Mouse (Mus musculus) MEL (cell line): ENCODE results near the gene Per1. TPM values are rescaled to one million over a fixed set of nuclear protein-coding genes. Genes with fewer than 3 reads are reported as not detected.

Source experiments
- DNase-seq: peaks from one replicate; pipeline ENCODE4 v3.0.0; 2011; ENCODE audit warnings: low read depth, low spot score
- H3K27ac ChIP-seq: 2 replicates; pipeline ENCODE4 v1.5.1; 2012; ENCODE audit warnings: low read depth, mild to moderate bottlenecking, control low read depth, low read length, moderate library complexity; ENCODE audit not compliant: control insufficient read depth
- H3K27me3 ChIP-seq, 2 experiments: fragments of 150-350 bp in 1 of 2; sonication (generic) in 1 of 2; 2 replicates each; pipeline ENCODE4 v1.6.1; 2012; ENCODE audit warnings: low read length in 2 of 2, mild to moderate bottlenecking in 2 of 2, improper control_type of control experiment in 1 of 2, moderate library complexity in 1 of 2; ENCODE audit not compliant: insufficient read depth in 2 of 2, control insufficient read depth in 1 of 2
- H3K36me3 ChIP-seq, 2 experiments: 2 replicates each; pipeline ENCODE4 v1.6.1; 2012 to 2014; ENCODE audit warnings: low read length in 2 of 2, improper control_type of control experiment in 1 of 2, inconsistent platforms in 1 of 2, mild to moderate bottlenecking in 1 of 2; ENCODE audit not compliant: insufficient read depth in 2 of 2, control insufficient read depth in 1 of 2
- H3K4me1 ChIP-seq, 2 experiments: fragments of 150-350 bp in 1 of 2; sonication (generic) in 1 of 2; 2 replicates each; pipeline ENCODE4 v1.6.1; 2012; ENCODE audit warnings: low read length in 2 of 2, improper control_type of control experiment in 1 of 2, mild to moderate bottlenecking in 1 of 2; ENCODE audit not compliant: insufficient read depth in 2 of 2, control insufficient read depth in 1 of 2
- H3K4me3 ChIP-seq, 2 experiments: fragments of 150-350 bp in 1 of 2; sonication (generic) in 1 of 2; 2 replicates each; pipeline ENCODE4 v1.5.1; 2012; ENCODE audit warnings: low read depth in 2 of 2, low read length in 2 of 2, mild to moderate bottlenecking in 2 of 2, moderate library complexity in 2 of 2, control low read depth in 1 of 2, improper control_type of control experiment in 1 of 2; ENCODE audit not compliant: control insufficient read depth in 1 of 2, insufficient read depth in 1 of 2
- H3K79me2 ChIP-seq: 2 replicates; pipeline ENCODE4 v1.6.1; 2012; ENCODE audit warnings: mild to moderate bottlenecking, low read length, moderate library complexity; ENCODE audit not compliant: control insufficient read depth, poor library complexity, insufficient read depth
- H3K9ac ChIP-seq: 2 replicates; pipeline ENCODE4 v1.6.1; 2012; ENCODE audit warnings: low read depth, mild to moderate bottlenecking, control low read depth, low read length, moderate library complexity; ENCODE audit not compliant: control insufficient read depth, poor library complexity, severe bottlenecking
- H3K9me3 ChIP-seq: fragments of 150-350 bp; sonication (generic); replicated peaks from 2 replicates; pipeline ENCODE4 v1.6.1; 2012; ENCODE audit warnings: mild to moderate bottlenecking, low read length, improper control_type of control experiment, moderate library complexity; ENCODE audit not compliant: insufficient read depth
- BHLHE40 ChIP-seq: IDR thresholded peaks from 2 replicates; pipeline ENCODE4 v1.6.1; 2012; ENCODE audit warnings: low read depth, mild to moderate bottlenecking, inconsistent platforms, low read length, improper control_type of control experiment, borderline replicate concordance
- CTCF ChIP-seq, 3 experiments: IDR thresholded peaks in 2 of 3; conservative IDR thresholded peaks in 1 of 3; 2 replicates each; pipeline ENCODE4 v1.5.1; 2011 to 2012; ENCODE audit warnings: low read length in 3 of 3, low read depth in 2 of 3, mild to moderate bottlenecking in 2 of 3, improper control_type of control experiment in 1 of 3, inconsistent platforms in 1 of 3, mixed read lengths in 1 of 3, moderate library complexity in 1 of 3; ENCODE audit not compliant: control insufficient read depth in 1 of 3, insufficient read depth in 1 of 3, poor library complexity in 1 of 3, severe bottlenecking in 1 of 3
- E2F4 ChIP-seq: IDR thresholded peaks from 2 replicates; pipeline ENCODE4 v1.6.1; 2011; ENCODE audit warnings: low read depth, low read length, improper control_type of control experiment, borderline replicate concordance
- ELF1 ChIP-seq: IDR thresholded peaks from 2 replicates; pipeline ENCODE4 v1.6.1; 2014; ENCODE audit warnings: low read depth, mild to moderate bottlenecking, inconsistent platforms, low read length, improper control_type of control experiment, moderate library complexity
- EP300 ChIP-seq, 2 experiments: IDR thresholded peaks; 2 replicates each; pipeline ENCODE4 v1.6.1; 2011; ENCODE audit warnings: improper control_type of control experiment in 2 of 2, low read length in 2 of 2, low read depth in 1 of 2, mild to moderate bottlenecking in 1 of 2
- ETS1 ChIP-seq: IDR thresholded peaks from 2 replicates; pipeline ENCODE4 v1.6.1; 2012; ENCODE audit warnings: low read depth, mild to moderate bottlenecking, inconsistent platforms, low read length, improper control_type of control experiment, moderate library complexity
- GABPA ChIP-seq: IDR thresholded peaks from 2 replicates; pipeline ENCODE4 v1.6.1; 2012; ENCODE audit warnings: low read depth, mild to moderate bottlenecking, inconsistent platforms, low read length, improper control_type of control experiment, moderate library complexity
- MAX ChIP-seq: IDR thresholded peaks from 2 replicates; pipeline ENCODE4 v1.6.1; 2011; ENCODE audit warnings: low read length, improper control_type of control experiment
- MXI1 ChIP-seq: IDR thresholded peaks from 2 replicates; pipeline ENCODE4 v1.6.1; 2011; ENCODE audit warnings: mild to moderate bottlenecking, low read depth, low read length, improper control_type of control experiment
- MYC ChIP-seq: IDR thresholded peaks from 2 replicates; pipeline ENCODE4 v1.6.1; 2011; ENCODE audit warnings: low read depth, mild to moderate bottlenecking, low read length, improper control_type of control experiment, moderate library complexity
- POLR2A ChIP-seq, 2 experiments: IDR thresholded peaks; 2 replicates each; pipeline ENCODE4 v1.6.1; 2011 to 2012; ENCODE audit warnings: low read length in 2 of 2, mild to moderate bottlenecking in 2 of 2, control low read depth in 1 of 2, improper control_type of control experiment in 1 of 2, low read depth in 1 of 2, moderate library complexity in 1 of 2; ENCODE audit not compliant: control insufficient read depth in 1 of 2, insufficient read depth in 1 of 2, poor library complexity in 1 of 2
- POLR2AphosphoS5 ChIP-seq: IDR thresholded peaks from 2 replicates; pipeline ENCODE4 v1.6.1; 2012; ENCODE audit warnings: low read depth, borderline replicate concordance, mild to moderate bottlenecking, inconsistent platforms, low read length, moderate library complexity, mixed read lengths
- RAD21 ChIP-seq: IDR thresholded peaks from 2 replicates; pipeline ENCODE4 v1.6.1; 2011; ENCODE audit warnings: mild to moderate bottlenecking, low read depth, low read length, improper control_type of control experiment
- RCOR1 ChIP-seq: IDR thresholded peaks from 2 replicates; pipeline ENCODE4 v1.6.1; 2012; ENCODE audit warnings: low read depth, mild to moderate bottlenecking, inconsistent platforms, low read length, improper control_type of control experiment
- SIN3A ChIP-seq: IDR thresholded peaks from 2 replicates; pipeline ENCODE4 v1.6.1; 2012; ENCODE audit warnings: low read length, improper control_type of control experiment, inconsistent platforms
- TBP ChIP-seq: IDR thresholded peaks from 2 replicates; pipeline ENCODE4 v1.8.0; 2011; ENCODE audit warnings: low read depth, low read length, improper control_type of control experiment
- TCF12 ChIP-seq: IDR thresholded peaks from 2 replicates; pipeline ENCODE4 v1.6.1; 2014; ENCODE audit warnings: low read depth, mild to moderate bottlenecking, inconsistent platforms, low read length, improper control_type of control experiment, moderate library complexity
- UBTF ChIP-seq: IDR thresholded peaks from 2 replicates; pipeline ENCODE4 v1.6.1; 2012; ENCODE audit warnings: low read depth, mild to moderate bottlenecking, inconsistent platforms, low read length, improper control_type of control experiment, moderate library complexity, borderline replicate concordance; ENCODE audit not compliant: insufficient read depth
- ZC3H11A ChIP-seq: IDR thresholded peaks from 2 replicates; pipeline ENCODE4 v1.6.1; 2012; ENCODE audit warnings: low read depth, mild to moderate bottlenecking, inconsistent platforms, low read length, improper control_type of control experiment
- ZKSCAN1 ChIP-seq: IDR thresholded peaks from 2 replicates; pipeline ENCODE4 v1.6.1; 2012; ENCODE audit warnings: low read depth, mild to moderate bottlenecking, inconsistent platforms, low read length, improper control_type of control experiment, moderate library complexity
- ZMIZ1 ChIP-seq: IDR thresholded peaks from 2 replicates; pipeline ENCODE4 v1.6.1; 2012; ENCODE audit warnings: low read depth, mild to moderate bottlenecking, inconsistent platforms, low read length, improper control_type of control experiment, moderate library complexity
- ZNF384 ChIP-seq: IDR thresholded peaks from 2 replicates; pipeline ENCODE4 v1.6.1; 2012; ENCODE audit warnings: low read depth, mild to moderate bottlenecking, inconsistent platforms, low read length, improper control_type of control experiment
- polyA plus RNA-seq, 2 experiments: library from polyadenylated mRNA; stranded (reverse) in 1 of 2; unstranded in 1 of 2; fragments of >175 nt in 1 of 2; fragments of >200 nt in 1 of 2; gene quantifications; 2 replicates each; pipeline versions ENCODE4 v1.2.1 to v1.2.4; 2012; ENCODE audit warnings: low replicate concordance in 2 of 2, low read depth in 1 of 2; ENCODE audit not compliant: insufficient read length in 2 of 2, insufficient read depth in 1 of 2, missing spikeins in 1 of 2
- total RNA-seq: library from RNA; depleted of rRNA; stranded (reverse); fragments of 300-350 nt; gene quantifications from 2 replicates; pipeline ENCODE4 v1.2.3, GENCODE M21; 2012

Gene Per1
- total and polyA plus RNA-seq, 3 experiments, result 4.5 to 34.9 TPM; not detected in 1

DNA sequence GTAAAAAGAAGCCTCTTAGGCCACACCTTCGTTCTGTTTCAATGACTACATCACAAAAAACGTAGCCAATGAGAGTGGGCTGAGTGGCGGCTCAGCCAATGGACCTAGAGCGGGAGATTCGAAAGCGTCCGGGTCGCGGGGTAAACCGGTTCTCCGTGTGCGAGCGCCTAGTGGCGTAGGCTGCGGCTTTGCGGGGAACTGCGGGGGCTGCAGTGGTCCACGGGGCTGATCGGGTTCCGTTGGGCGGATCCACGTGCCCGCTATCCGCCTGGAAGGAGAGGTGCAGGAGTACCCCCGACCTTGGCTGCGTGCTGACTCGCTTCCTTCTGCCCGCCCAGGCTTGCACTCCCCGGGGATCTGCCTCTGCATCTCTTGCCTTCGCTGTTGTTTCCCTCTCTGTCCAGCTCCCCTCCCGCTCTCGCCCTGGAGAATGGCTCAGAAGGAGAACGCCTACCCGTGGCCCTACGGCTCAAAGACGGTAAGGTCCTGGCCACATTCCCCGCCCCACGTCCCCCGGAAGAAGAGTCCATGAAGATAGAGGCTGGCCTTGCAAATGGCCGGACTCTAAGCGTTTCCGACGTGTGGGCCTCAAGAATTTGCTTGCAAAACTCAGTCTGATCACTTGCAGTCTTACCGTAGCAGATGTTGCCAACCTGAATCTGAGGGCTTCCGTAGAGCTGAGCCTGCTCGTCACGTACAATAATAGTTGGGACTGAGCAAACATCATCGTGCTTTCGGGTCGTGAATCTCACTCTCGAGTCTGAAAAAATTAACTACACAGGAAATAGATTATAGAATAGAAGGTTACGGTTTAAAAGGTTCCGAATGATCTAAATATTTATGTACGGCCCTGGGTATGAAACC is 49.3 kb upstream of the Per1 start, which contains the start of gene Aurkb:
TSS of gene Aurkb (plus strand) at position 117 of the 864 bp plus-strand sequence.
- H3K27me3 ChIP-seq, result no peaks in the 10 kb centered on the region
- H3K9me3 ChIP-seq, result no peaks in the 10 kb centered on the region
- H3K79me2 ChIP-seq, result peaks cover 35% of the 10 kb centered on the region
- peak within 1 kb of the TSS; percentile 67 to 83 for H3K4me3 ChIP-seq
- peaks cover 3 to 11% of the 10 kb centered on the region in 2 experiments; a peak in 3 of 4 replicates for H3K4me1 ChIP-seq
- H3K36me3 ChIP-seq, result peaks cover 12 to 17% of the 10 kb centered on the region in 2 experiments
- H3K9ac ChIP-seq, result peak within 1 kb of the TSS; percentile 81
- peak; percentile 84 for TF ChIP-seq TBP
- TF ChIP-seq UBTF, result peak; percentile 69; the same call in 1 of the 2 replicates
- TF ChIP-seq MAX, result no peak
- peak; percentile 83 to 93; a peak in 3 of 4 replicates for TF ChIP-seq POLR2A (IDR thresholded peaks at IDR 0.05; ENCODE audit: control insufficient read depth in 1 of 2, insufficient read depth in 1 of 2, low read depth in 1 of 2, low read length in 2 of 2, poor library complexity in 1 of 2)
- TF ChIP-seq ZC3H11A, result no peak
- TF ChIP-seq, all 39 proteins: peak for 3
- peak; percentile 97 for DNase-seq
- H3K27ac ChIP-seq, result peak within 1 kb of the TSS; percentile 85

DNA sequence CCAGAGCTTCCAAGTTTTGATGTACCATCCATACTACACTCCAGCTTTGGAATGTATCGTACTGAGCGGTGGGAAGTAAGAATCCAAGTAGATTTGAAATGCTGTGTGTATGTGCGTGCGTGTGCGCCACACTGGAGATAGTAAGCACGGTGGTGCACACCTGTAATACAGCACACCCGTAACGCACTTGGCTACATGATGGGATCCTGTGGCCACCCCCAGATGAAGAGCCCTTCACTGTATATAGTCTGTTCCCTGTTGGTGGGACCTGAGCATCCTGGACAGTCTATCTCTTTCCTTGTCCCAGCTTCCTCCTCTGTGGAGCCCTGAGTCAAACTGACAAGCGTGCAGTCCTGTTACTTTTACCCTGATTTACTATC is 48.6 kb upstream of the Per1 start:
- H3K27me3 ChIP-seq, result no peaks in the 10 kb centered on the region
- no peak for TF ChIP-seq MAX
- no peak for TF ChIP-seq POLR2AphosphoS5
- TF ChIP-seq ELF1, result no peak
- TF ChIP-seq EP300 (IDR thresholded peaks at IDR 0.05; ENCODE audit: low read depth in 1 of 2, low read length in 2 of 2), result no peak
- no peak for TF ChIP-seq CTCF (IDR thresholded peaks at IDR 0.05 in 2 of 3, conservative IDR thresholded peaks at IDR 0.05 in 1 of 3; ENCODE audit: control insufficient read depth in 1 of 3, insufficient read depth in 1 of 3, low read depth in 2 of 3, low read length in 3 of 3, poor library complexity in 1 of 3, severe bottlenecking in 1 of 3)
- no peak for TF ChIP-seq ZMIZ1
- no peak for TF ChIP-seq MXI1
- TF ChIP-seq SIN3A, result no peak
- TF ChIP-seq BHLHE40, result no peak
- no peak for TF ChIP-seq GABPA
- TF ChIP-seq ETS1, result no peak
- TF ChIP-seq TBP, result no peak
- TF ChIP-seq TCF12, result no peak
- no peak for TF ChIP-seq E2F4
- TF ChIP-seq RCOR1, result no peak
- no peak for TF ChIP-seq RAD21
- TF ChIP-seq ZKSCAN1, result no peak
- TF ChIP-seq MYC, result no peak
- TF ChIP-seq ZNF384, result no peak
- peaks cover 15 to 17% of the 10 kb centered on the region in 2 experiments for H3K36me3 ChIP-seq
- peak overlapping the region; percentile 67 to 83 for H3K4me3 ChIP-seq
- peak overlapping the region; percentile 72 for H3K9ac ChIP-seq
- H3K27ac ChIP-seq, result peak overlapping the region; percentile 76; the same call in 1 of the 2 replicates
- H3K79me2 ChIP-seq, result peaks cover 35% of the 10 kb centered on the region
- H3K9me3 ChIP-seq, result no peaks in the 10 kb centered on the region
- DNase-seq, result peak; percentile 58
- peaks cover 3 to 11% of the 10 kb centered on the region in 2 experiments; a peak in 3 of 4 replicates for H3K4me1 ChIP-seq
